Mouse (Mus musculus): ENCODE data around the gene Pum2.

DNA sequence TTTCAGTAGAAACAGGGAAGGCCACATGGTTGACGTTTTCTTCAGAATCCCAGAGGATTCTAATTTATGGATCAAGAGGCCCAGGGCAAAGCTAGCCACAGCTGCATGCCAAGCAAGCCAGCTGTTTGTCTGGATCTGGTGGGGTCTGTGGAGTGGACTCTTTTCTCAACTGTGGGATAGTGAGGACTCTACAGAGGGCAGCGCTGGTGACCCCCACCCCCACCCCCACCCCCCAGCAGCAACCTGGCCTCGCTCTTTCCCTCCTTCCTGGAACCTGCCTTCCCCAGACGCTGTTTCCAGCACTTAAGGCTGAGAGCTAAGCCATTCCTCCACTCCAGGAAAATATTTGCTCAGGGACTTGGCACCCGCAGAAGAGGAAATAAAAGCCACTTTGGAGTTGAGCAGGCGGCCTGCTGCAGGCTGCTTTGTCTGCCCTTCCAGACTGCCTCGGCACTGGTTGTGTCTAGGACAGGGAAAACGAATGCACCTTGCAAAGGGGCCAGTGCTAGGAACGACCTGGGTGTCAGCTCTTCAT lies 124.6 kb downstream of the Pum2 start:
- TF ChIP-seq ZC3H11A (IDR thresholded peaks at IDR 0.05; ENCODE audit: borderline replicate concordance, low read depth, low read length): no peak
- TF ChIP-seq ZNF384 (IDR thresholded peaks at IDR 0.05; ENCODE audit: low read depth, low read length): no peak
- TF ChIP-seq CHD2 (IDR thresholded peaks at IDR 0.05; ENCODE audit: low read depth, low read length): no peak
- TF ChIP-seq MAFK (IDR thresholded peaks at IDR 0.05; ENCODE audit: insufficient read depth, low read depth, low read length): no peak
- no peak for TF ChIP-seq HCFC1 (IDR thresholded peaks at IDR 0.05; ENCODE audit: borderline replicate concordance, insufficient read depth, low read length)

Data from ES-E14 (cell line).